Mouse (Mus musculus) hindbrain, postnatal 0 days (tissue): Measurements from ENCODE around the gene Ltn1. TPM values are rescaled to one million over a fixed set of nuclear protein-coding genes. Genes with fewer than 3 reads are reported as not detected.

ENCODE experiments used
- ATAC-seq: fragments of 200-750 bp; cut with Nextera tagmentation; 2 replicates; pipeline ENCODE4 v1.8.0; 2017; ENCODE audit warnings: mild to moderate bottlenecking, moderate TSS enrichment, moderate library complexity
- DNase-seq: peaks from one replicate; pipeline ENCODE4 v3.0.0-alpha.2; 2015; ENCODE audit warnings: low spot score
- H3K27ac ChIP-seq: fragments of 300-500 bp; sonication (generic); 2 replicates; pipeline ENCODE4 v1.5.1; 2014; ENCODE audit warnings: mild to moderate bottlenecking
- H3K27me3 ChIP-seq: fragments of 300-500 bp; sonication (generic); 2 replicates; pipeline ENCODE4 v1.6.1; 2014; ENCODE audit warnings: low read length, mixed read lengths; ENCODE audit not compliant: insufficient read depth
- H3K36me3 ChIP-seq: fragments of 300-500 bp; sonication (generic); 2 replicates; pipeline ENCODE4 v1.6.1; 2014; ENCODE audit warnings: low read length, mixed read lengths; ENCODE audit not compliant: insufficient read depth
- H3K4me1 ChIP-seq: fragments of 300-500 bp; sonication (generic); 2 replicates; pipeline ENCODE4 v1.6.1; 2014; ENCODE audit warnings: antibody characterized with exemption, low read length, mixed read lengths; ENCODE audit not compliant: insufficient read depth
- H3K4me2 ChIP-seq: fragments of 300-500 bp; sonication (generic); 2 replicates; pipeline ENCODE4 v1.6.1; 2014; ENCODE audit warnings: low read depth, mild to moderate bottlenecking, low read length, moderate library complexity, mixed read lengths
- H3K4me3 ChIP-seq: fragments of 300-500 bp; sonication (generic); 2 replicates; pipeline ENCODE4 v1.5.1; 2014; ENCODE audit warnings: low read length
- H3K9ac ChIP-seq: fragments of 300-500 bp; sonication (generic); replicated peaks from 2 replicates; pipeline ENCODE4 v1.6.1; 2014; ENCODE audit warnings: mild to moderate bottlenecking, low read length, moderate library complexity, mixed read lengths
- H3K9me3 ChIP-seq: fragments of 300-500 bp; sonication (generic); 2 replicates; pipeline ENCODE4 v1.6.1; 2016; ENCODE audit warnings: low read length, mixed read lengths
- CTCF ChIP-seq: IDR thresholded peaks from 2 replicates; pipeline ENCODE4 v1.5.1; 2016; ENCODE audit warnings: antibody characterized with exemption, control low read depth, low read depth
- WGBS: fragments of 180-500 bp; shearing (Covaris S2); extraction: QIAGEN DNeasy Blood & Tissue Kit; methylation state at CpG from one replicate; pipeline ENCODE4 v1.1.7; 2014; 5-methylcytosine and 5-hydroxymethylcytosine counted together
- polyA plus RNA-seq: library from polyadenylated mRNA; unstranded; fragments of >200 nt; fragmentation: Nextera tagmentation; extraction: Ambion mirVana; gene quantifications from 2 replicates; pipeline ENCODE4 v1.2.1, GENCODE M21; 2015
- total RNA-seq: library from RNA; depleted of rRNA; stranded (reverse); fragments of >200 nt; gene quantifications from 2 replicates; pipeline ENCODE4 v1.2.3, GENCODE M21; 2014

Ltn1 gene
- total and polyA plus RNA-seq, 2 experiments from 2014 or later = 16.2 to 18.2 TPM

GRCm38 (mm10) chr16:87445528-87445927 lies 13.1 kb upstream of the Ltn1 start:
- Histone ChIP-seq H3K9me3 (no peaks in the 10 kb centered on the region), H3K4me1 (peaks cover 6% of the 10 kb centered on the region), H3K36me3 (no peaks in the 10 kb centered on the region), H3K27ac (no peak overlapping the region), H3K4me3 (no peak overlapping the region), H3K27me3 (no peaks in the 10 kb centered on the region), H3K4me2 (no peak overlapping the region), H3K9ac (no peak overlapping the region)
- 93% methylated on average over 3 of the region's 3 CpGs for WGBS
- TF ChIP-seq CTCF = no peak
- ATAC-seq (no peak), DNase-seq (no peak)

GRCm38 (mm10) chr16:87445110-87445509 lies 12.7 kb upstream of the Ltn1 start:
- H3K27me3 ChIP-seq = no peaks in the 10 kb centered on the region
- no peak overlapping the region for H3K4me2 ChIP-seq
- no peak for ATAC-seq
- H3K36me3 ChIP-seq = no peaks in the 10 kb centered on the region
- DNase-seq = no peak
- TF ChIP-seq CTCF = no peak
- H3K9ac ChIP-seq = no peak overlapping the region
- H3K27ac ChIP-seq = no peak overlapping the region
- H3K4me3 ChIP-seq = no peak overlapping the region
- peaks cover 6% of the 10 kb centered on the region for H3K4me1 ChIP-seq
- no peaks in the 10 kb centered on the region for H3K9me3 ChIP-seq

- H3K36me3 ChIP-seq = no peaks in the 10 kb centered on the region
- no peaks in the 10 kb centered on the region for H3K9me3 ChIP-seq
- peaks cover 6% of the 10 kb centered on the region for H3K4me1 ChIP-seq
- H3K4me2 ChIP-seq = no peak overlapping the region
- H3K9ac ChIP-seq = no peak overlapping the region
- no peak overlapping the region for H3K4me3 ChIP-seq
- no peaks in the 10 kb centered on the region for H3K27me3 ChIP-seq
- DNase-seq (no peak), ATAC-seq (no peak)
- TF ChIP-seq CTCF = no peak
- no peak overlapping the region for H3K27ac ChIP-seq
- 43% methylated on average over 1 of the region's 1 CpGs for WGBS
Observed at GRCm38 (mm10) chr16:87444071-87444470, 11.7 kb upstream of the Ltn1 start.

- DNase-seq = no peak
- H3K9ac ChIP-seq = no peak overlapping the region
- H3K27ac ChIP-seq = no peak overlapping the region
- H3K36me3 ChIP-seq = no peaks in the 10 kb centered on the region
- H3K4me2 ChIP-seq = no peak overlapping the region
- peaks cover 6% of the 10 kb centered on the region for H3K4me1 ChIP-seq
- H3K4me3 ChIP-seq = no peak overlapping the region
- ATAC-seq = no peak
- H3K27me3 ChIP-seq = no peaks in the 10 kb centered on the region
- H3K9me3 ChIP-seq = no peaks in the 10 kb centered on the region
- no peak for TF ChIP-seq CTCF
Observed at GRCm38 (mm10) chr16:87443245-87443644, 10.8 kb upstream of the Ltn1 start.

GRCm38 (mm10) chr16:87442291-87442690 lies 9.9 kb upstream of the Ltn1 start:
- H3K27ac ChIP-seq = no peak overlapping the region
- H3K9ac ChIP-seq = no peak overlapping the region
- no peaks in the 10 kb centered on the region for H3K9me3 ChIP-seq
- 55% methylated on average over 5 of the region's 5 CpGs for WGBS
- DNase-seq = no peak
- no peak for ATAC-seq
- H3K36me3 ChIP-seq = no peaks in the 10 kb centered on the region
- no peak overlapping the region for H3K4me2 ChIP-seq
- no peak overlapping the region for H3K4me3 ChIP-seq
- no peak for TF ChIP-seq CTCF
- H3K4me1 ChIP-seq = peaks cover 6% of the 10 kb centered on the region
- H3K27me3 ChIP-seq = no peaks in the 10 kb centered on the region

- peaks cover 6% of the 10 kb centered on the region for H3K4me1 ChIP-seq
- no peaks in the 10 kb centered on the region for H3K9me3 ChIP-seq
- peak overlapping the region; percentile 95; the same call in 1 of the 2 replicates for H3K27ac ChIP-seq
- H3K4me3 ChIP-seq = peak overlapping the region; percentile 85
- 23% methylated on average over 9 of the region's 9 CpGs for WGBS
- peak; percentile 47 for DNase-seq
- H3K4me2 ChIP-seq = peak overlapping the region; percentile 75
- peak overlapping the region; percentile 86 for H3K9ac ChIP-seq
- ATAC-seq = peak; percentile 41; the same call in 1 of the 2 replicates
- H3K27me3 ChIP-seq = no peaks in the 10 kb centered on the region
- peak; percentile 65 for TF ChIP-seq CTCF
- peaks cover 6% of the 10 kb centered on the region; the same call in 1 of the 2 replicates for H3K36me3 ChIP-seq
Observed at GRCm38 (mm10) chr16:87441089-87441488, 8.7 kb upstream of the Ltn1 start.

- Histone ChIP-seq H3K4me3 (peak within 1 kb of the TSS; percentile 85), H3K4me2 (peak within 1 kb of the TSS; percentile 75), H3K4me1 (peaks cover 6% of the 10 kb centered on the region), H3K27me3 (no peaks in the 10 kb centered on the region), H3K27ac (peak within 1 kb of the TSS; percentile 95), H3K9ac (peak within 1 kb of the TSS; percentile 86), H3K36me3 (peaks cover 7% of the 10 kb centered on the region; the same call in 1 of the 2 replicates), H3K9me3 (no peaks in the 10 kb centered on the region)
- TF ChIP-seq CTCF = no peak
- DNase-seq (peak; percentile 96), ATAC-seq (peak; percentile 97)
- under 1% methylated on average over 38 of the region's 38 CpGs for WGBS
Observed at GRCm38 (mm10) chr16:87440184-87440686, 7.8 kb upstream of the Ltn1 start, which contains the start of gene Rwdd2b. TSS of gene Rwdd2b (minus strand) at chr16:87440573.
